Mouse (Mus musculus): ENCODE measurements around the gene Odr4.

DNA sequence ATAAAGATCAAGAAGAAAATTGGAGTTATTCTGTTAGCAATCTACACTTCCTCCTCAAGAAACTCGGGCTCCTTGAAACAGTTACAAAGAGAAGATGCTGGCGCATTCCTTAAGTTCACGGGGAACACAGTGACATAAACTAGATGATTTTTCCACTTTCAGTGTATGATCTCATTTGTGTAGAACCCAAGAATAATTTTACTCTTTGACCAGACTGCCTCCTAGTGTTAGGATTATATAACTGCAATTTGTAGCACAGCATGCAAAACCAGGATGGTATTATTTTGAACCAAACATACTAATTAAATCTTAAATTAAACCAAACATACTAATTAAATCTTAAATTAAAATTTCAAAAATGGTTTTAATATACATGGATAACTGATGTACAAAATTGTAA is 20.0 kb downstream of the Odr4 start:
- TF ChIP-seq POLR2A (IDR thresholded peaks at IDR 0.05; ENCODE audit: control insufficient read depth, extremely low read depth, insufficient read depth, low read length, poor library complexity) = no peak
- no peak for TF ChIP-seq CTCF (IDR thresholded peaks at IDR 0.05; ENCODE audit: borderline replicate concordance, control insufficient read depth, extremely low read depth, insufficient read depth, low read length, poor library complexity)
